Comparison of ENCODE assay signal across 8 mouse cellular contexts in the genomic region with DNA sequence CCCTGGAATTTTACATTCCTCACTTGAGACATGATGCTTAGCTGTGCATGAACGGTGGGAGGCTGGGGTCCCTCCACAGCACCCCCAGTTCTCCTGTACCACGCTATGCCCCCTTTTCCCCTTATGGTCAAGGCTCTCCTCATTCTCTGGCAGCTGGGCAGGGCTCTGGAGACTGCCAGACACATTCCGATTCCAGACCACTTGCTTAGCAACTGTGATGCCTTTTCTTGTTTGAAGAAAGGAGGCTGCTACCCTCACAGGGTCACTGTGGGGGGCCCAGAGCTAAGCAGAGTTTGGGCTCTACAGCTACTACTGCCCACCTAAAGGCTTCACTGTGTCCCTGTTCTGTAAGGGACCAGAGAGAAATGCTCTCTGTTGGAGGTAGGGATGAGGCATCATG. TPM values are rescaled to one million over a fixed set of nuclear protein-coding genes. Genes with fewer than 3 reads are reported as not detected.
A peak's percentile ranks its signal among the peaks of the same experiment; 100 is the strongest.
DNase-seq lines count a peak whose midpoint lies in the region; ATAC-seq and TF ChIP-seq lines count a peak whose summit lies in the region.
"Had no signal": no experiment of that assay in that cellular context is flagged by ENCODE, and none has a peak within 500 bp of the region (broad histone marks: within the 10 kb centered on the region; RNA-seq: fewer than 3 reads in every experiment).

No protein-coding gene starts in this region.

- H3K4me2 ChIP-seq in hindbrain, embryonic 14.5 days (replicated peaks): no peak overlapping the region
- H3K4me2 ChIP-seq in midbrain, embryonic 13.5 days (replicated peaks): no peak overlapping the region
- H3K4me2 ChIP-seq: lung, embryonic 14.5 days had no signal

- ATAC-seq in hindbrain, embryonic 14.5 days (ENCODE audit: low FRiP score): peak; percentile 31; the same call in 1 of the 2 replicates
- ATAC-seq in midbrain, embryonic 13.5 days: peak; percentile 2; the same call in 1 of the 2 replicates

- H3K4me3 ChIP-seq in bone marrow, adult 2 months (replicated peaks; ENCODE audit: control insufficient read depth, low read depth, low read length): no peak overlapping the region
- no peak overlapping the region for H3K4me3 ChIP-seq in hindbrain, embryonic 14.5 days (replicated peaks; ENCODE audit: low read length)
- no peak overlapping the region for H3K4me3 ChIP-seq in midbrain, embryonic 13.5 days (replicated peaks)

- no peaks in the 10 kb centered on the region; the same call in 1 of the 2 replicates for H3K27me3 ChIP-seq in hindbrain, embryonic 14.5 days (ENCODE audit: control insufficient read depth, insufficient read depth, low read length)
- H3K27me3 ChIP-seq in midbrain, embryonic 13.5 days: peaks cover 41% of the 10 kb centered on the region

- no peak for TF ChIP-seq POLR2A in bone marrow, adult 2 months (IDR thresholded peaks at IDR 0.05; ENCODE audit: borderline replicate concordance, control insufficient read depth, low read depth, low read length)

- 81% methylated on average over 3 of the region's 3 CpGs for WGBS in bone marrow, adult 2 months
- 24% methylated on average over 3 of the region's 3 CpGs for WGBS in hindbrain, embryonic 14.5 days
- WGBS in midbrain, embryonic 13.5 days: 21% methylated on average over 3 of the region's 3 CpGs

- no peaks in the 10 kb centered on the region for H3K36me3 ChIP-seq in hindbrain, embryonic 14.5 days (replicated peaks; ENCODE audit: control insufficient read depth, insufficient read depth)
- no peaks in the 10 kb centered on the region for H3K36me3 ChIP-seq in midbrain, embryonic 13.5 days

- no peak overlapping the region for H3K9ac ChIP-seq in hindbrain, embryonic 14.5 days
- no peak overlapping the region for H3K9ac ChIP-seq in midbrain, embryonic 13.5 days (replicated peaks)
- H3K9ac ChIP-seq: lung, embryonic 14.5 days had no signal

- peak overlapping the region; percentile 82 for H3K27ac ChIP-seq in bone marrow, adult 2 months (ENCODE audit: control insufficient read depth, insufficient read depth, low read depth, low read length, poor library complexity)
- peak overlapping the region; percentile 51 for H3K27ac ChIP-seq in hindbrain, embryonic 14.5 days
- peak overlapping the region; percentile 51; the same call in 1 of the 2 replicates for H3K27ac ChIP-seq in midbrain, embryonic 13.5 days

- H3K9me3 ChIP-seq in hindbrain, embryonic 14.5 days (ENCODE audit: control insufficient read depth, low read length): no peaks in the 10 kb centered on the region
- no peaks in the 10 kb centered on the region for H3K9me3 ChIP-seq in midbrain, embryonic 13.5 days

- TF ChIP-seq CTCF in bone marrow, adult 2 months (IDR thresholded peaks at IDR 0.05; ENCODE audit: control insufficient read depth, insufficient read depth, low read length): no peak

- peak; percentile 29 for DNase-seq in Muller cell, postnatal 12 days (ENCODE audit: inconsistent ontology term)
- peak; percentile 41 for DNase-seq in hindbrain, embryonic 14.5 days (ENCODE audit: low spot score)
- no peak for DNase-seq in thymus, postnatal 25 days
- DNase-seq in layer of hippocampus, postnatal 10 days (ENCODE audit: low spot score in 2 of 2): no peak
- DNase-seq in T-cell, adult 2 months (ENCODE audit: low spot score): no peak

- peaks cover 13% of the 10 kb centered on the region for H3K4me1 ChIP-seq in bone marrow, adult 2 months (ENCODE audit: control insufficient read depth, insufficient read depth, low read length)
- peaks cover 32% of the 10 kb centered on the region for H3K4me1 ChIP-seq in hindbrain, embryonic 14.5 days (replicated peaks; ENCODE audit: control insufficient read depth, insufficient read depth, low read length)
- peaks cover 46% of the 10 kb centered on the region for H3K4me1 ChIP-seq in midbrain, embryonic 13.5 days (replicated peaks)

RNA-seq across cellular contexts. Expression of a gene that starts 49.3 kb away (rescaled TPM):
- polyA plus RNA-seq in bone marrow, adult 2 months (2011; ENCODE audit: insufficient read depth, insufficient read length, low replicate concordance, missing spikeins): 1.4 TPM in 1 of 2 replicates, not detected in the other
- 3.1 and 3.7 TPM in 2 replicates for polyA plus RNA-seq in hindbrain, embryonic 14.5 days (2014; fragmentation: Nextera tagmentation; extraction: Ambion mirVana)
- polyA plus RNA-seq in midbrain, embryonic 13.5 days (2015; fragmentation: Nextera tagmentation; extraction: Ambion mirVana): 1.5 and 1.6 TPM in 2 replicates
- total RNA-seq in layer of hippocampus, postnatal 10 days (2021): 10 to 100 TPM; 17.4 to 17.6 TPM

Comparison
In these comparisons a context has a peak if more than half of its experiments do, and no peak if none do; other contexts are left out.
1. DNase-seq: peak in Muller cell, postnatal 12 days (single experiment) and hindbrain, embryonic 14.5 days (single experiment); none in thymus, postnatal 25 days (single experiment), layer of hippocampus, postnatal 10 days (0 of 2) and T-cell, adult 2 months (single experiment).
2. Peak in every context shown above with its lines, with median percentiles within 50 percentile points of each other: H3K27ac ChIP-seq.